Mouse (Mus musculus) lung, embryonic 14.5 days (tissue): ENCODE measurements at regions not wholly inside any gene's neighbourhood (a gene's known extent, or its start where the extent isn't known, plus 50 kb on each side); places are given as distances from the start of the nearest gene placed in this dataset.

Experiments
- ATAC-seq: fragments of 200-750 bp; cut with Nextera tagmentation; 2 replicates; pipeline ENCODE4 v1.8.0; 2017; ENCODE audit warnings: mild to moderate bottlenecking, moderate TSS enrichment, moderate library complexity; ENCODE audit not compliant: insufficient read depth
- DNase-seq: peaks from one replicate; pipeline ENCODE4 v3.0.0-alpha.2; 2015
- H3K27ac ChIP-seq: fragments of 300-500 bp; sonication (generic); 2 replicates; pipeline ENCODE4 v1.5.1; 2014; ENCODE audit warnings: low read depth, mild to moderate bottlenecking, moderate library complexity
- H3K27me3 ChIP-seq: fragments of 300-500 bp; sonication (generic); 2 replicates; pipeline ENCODE4 v1.6.1; 2014; ENCODE audit warnings: low read length, control low read depth; ENCODE audit not compliant: insufficient read depth
- H3K36me3 ChIP-seq: fragments of 300-500 bp; sonication (generic); 2 replicates; pipeline ENCODE4 v1.6.1; 2014; ENCODE audit warnings: control low read depth; ENCODE audit not compliant: insufficient read depth
- H3K4me1 ChIP-seq: fragments of 300-500 bp; sonication (generic); 2 replicates; pipeline ENCODE4 v1.6.1; 2014; ENCODE audit warnings: antibody characterized with exemption, control low read depth; ENCODE audit not compliant: insufficient read depth
- H3K4me2 ChIP-seq: fragments of 300-500 bp; sonication (generic); 2 replicates; pipeline ENCODE4 v1.6.1; 2014; ENCODE audit warnings: mild to moderate bottlenecking
- H3K4me3 ChIP-seq: fragments of 300-500 bp; sonication (generic); 2 replicates; pipeline ENCODE4 v1.5.1; 2014; ENCODE audit warnings: low read depth, low read length
- H3K9ac ChIP-seq: fragments of 300-500 bp; sonication (generic); 2 replicates; pipeline ENCODE4 v1.6.1; 2014
- H3K9me3 ChIP-seq: fragments of 300-500 bp; sonication (generic); 2 replicates; pipeline ENCODE4 v1.6.1; 2016; ENCODE audit warnings: low read depth, low read length, control low read depth
- CTCF ChIP-seq: IDR thresholded peaks from 2 replicates; pipeline ENCODE4 v1.5.1; 2016; ENCODE audit warnings: antibody characterized with exemption, low read depth
- WGBS: fragments of 180-500 bp; shearing (Covaris S2); extraction: QIAGEN DNeasy Blood & Tissue Kit; methylation state at CpG from one replicate; pipeline ENCODE4 v1.1.7; 2014; 5-methylcytosine and 5-hydroxymethylcytosine counted together

DNA sequence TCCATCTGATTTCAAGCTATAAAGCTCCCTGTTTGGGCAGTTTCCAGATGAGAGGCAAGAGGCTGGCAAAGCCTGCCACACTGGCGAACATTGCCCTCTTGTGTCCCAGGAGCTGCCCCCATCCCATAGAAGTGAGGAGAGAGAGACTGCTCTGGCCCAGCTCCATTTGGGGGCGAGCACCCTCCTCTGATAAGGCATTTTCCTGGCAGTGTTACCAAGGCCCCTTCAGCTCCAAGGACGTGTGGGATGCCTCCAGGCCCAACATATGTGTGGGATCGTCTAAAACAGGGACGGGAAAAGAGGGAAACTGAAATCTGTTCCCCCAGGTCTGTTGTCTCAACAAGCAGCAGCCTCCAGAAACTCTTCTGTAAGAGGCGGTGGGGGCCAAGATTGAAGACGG is 88.0 kb upstream of the Csf3r start:
- Histone ChIP-seq H3K36me3 (no peaks in the 10 kb centered on the region), H3K27ac (no peak overlapping the region), H3K9me3 (no peaks in the 10 kb centered on the region), H3K4me2 (no peak overlapping the region), H3K9ac (no peak overlapping the region), H3K4me3 (no peak overlapping the region), H3K27me3 (no peaks in the 10 kb centered on the region), H3K4me1 (no peaks in the 10 kb centered on the region)
- no peak for DNase-seq
- ATAC-seq = no peak
- WGBS = 64% methylated on average over 7 of the region's 7 CpGs
- TF ChIP-seq CTCF = no peak

GRCm38 (mm10) chr4:125938186-125938585 is 86.2 kb upstream of the Csf3r start:
- H3K4me2 ChIP-seq = no peak overlapping the region
- WGBS = 41% methylated on average over 6 of the region's 6 CpGs

DNA sequence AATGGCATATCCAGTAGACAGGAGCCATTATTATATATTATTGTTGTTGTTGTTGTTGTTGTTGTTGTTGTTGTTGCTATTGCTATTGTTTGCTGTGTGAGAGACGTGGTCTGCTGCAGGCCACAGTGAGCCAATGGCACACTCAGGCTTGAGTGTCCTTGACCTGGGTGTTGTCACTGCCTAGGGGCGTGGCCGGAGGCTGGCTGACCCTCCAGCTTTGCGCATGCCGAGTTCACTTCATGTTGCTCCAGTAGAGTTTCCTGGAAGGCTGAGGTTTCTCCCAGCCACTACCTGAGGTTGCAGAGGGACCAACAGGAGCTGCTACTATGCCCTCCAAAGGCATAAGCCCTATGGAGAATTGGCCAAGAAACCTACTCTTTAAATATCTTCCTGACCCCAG is 83.1 kb upstream of the Csf3r start:
- 34% methylated on average over 5 of the region's 5 CpGs for WGBS
- H3K9me3 ChIP-seq = no peaks in the 10 kb centered on the region
- ATAC-seq = no peak
- no peaks in the 10 kb centered on the region for H3K27me3 ChIP-seq
- no peak overlapping the region for H3K27ac ChIP-seq
- H3K36me3 ChIP-seq = no peaks in the 10 kb centered on the region
- no peak overlapping the region for H3K9ac ChIP-seq
- DNase-seq = no peak
- H3K4me2 ChIP-seq = no peak overlapping the region
- no peak overlapping the region for H3K4me3 ChIP-seq
- TF ChIP-seq CTCF = no peak
- no peaks in the 10 kb centered on the region for H3K4me1 ChIP-seq

More at GRCm38 (mm10) chr4:125938186-125938585, 86.2 kb upstream of the Csf3r start:
- no peaks in the 10 kb centered on the region for H3K36me3 ChIP-seq
- H3K4me3 ChIP-seq = no peak overlapping the region
- no peak for TF ChIP-seq CTCF
- H3K27me3 ChIP-seq = no peaks in the 10 kb centered on the region
- no peak overlapping the region for H3K9ac ChIP-seq
- no peak overlapping the region for H3K27ac ChIP-seq
- no peak for DNase-seq
- no peaks in the 10 kb centered on the region for H3K4me1 ChIP-seq
- ATAC-seq = no peak
- H3K9me3 ChIP-seq = no peaks in the 10 kb centered on the region

- no peak overlapping the region for H3K27ac ChIP-seq
- H3K4me2 ChIP-seq = no peak overlapping the region
- DNase-seq = peak; percentile 13
- TF ChIP-seq CTCF = peak; percentile 49
- H3K9me3 ChIP-seq = no peaks in the 10 kb centered on the region
- no peak for ATAC-seq
- no peak overlapping the region for H3K4me3 ChIP-seq
- WGBS = 43% methylated on average over 3 of the region's 3 CpGs
- H3K36me3 ChIP-seq = no peaks in the 10 kb centered on the region
- no peaks in the 10 kb centered on the region for H3K4me1 ChIP-seq
- no peaks in the 10 kb centered on the region for H3K27me3 ChIP-seq
- no peak overlapping the region for H3K9ac ChIP-seq
These were observed 82.4 kb upstream of the Csf3r start for GRCm38 (mm10) chr4:125941916-125942315.

DNA sequence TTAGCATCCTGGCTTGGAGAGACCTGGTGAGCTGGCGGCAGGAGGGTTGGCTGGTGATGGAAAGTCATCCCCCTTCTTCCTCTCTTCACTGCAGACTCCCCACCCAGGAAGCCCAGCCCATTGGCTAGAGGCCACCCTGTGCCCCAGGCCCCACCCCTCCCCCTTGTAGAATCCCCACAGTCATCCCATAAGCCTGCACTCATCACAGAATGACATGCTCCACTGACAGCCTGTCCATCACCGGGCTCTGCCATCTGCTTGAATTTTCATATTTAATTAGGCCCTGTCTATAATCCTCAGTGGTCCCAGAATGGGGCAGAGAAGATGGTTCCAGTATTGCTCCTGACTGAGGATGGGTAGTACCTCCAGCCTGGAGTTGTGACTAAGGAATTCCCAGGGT is 79.3 kb upstream of the Csf3r start:
- no peak overlapping the region for H3K9ac ChIP-seq
- no peak overlapping the region for H3K4me2 ChIP-seq
- H3K36me3 ChIP-seq = no peaks in the 10 kb centered on the region
- DNase-seq (no peak), ATAC-seq (no peak)
- TF ChIP-seq CTCF = no peak
- H3K4me1 ChIP-seq = no peaks in the 10 kb centered on the region
- no peaks in the 10 kb centered on the region for H3K27me3 ChIP-seq
- no peak overlapping the region for H3K4me3 ChIP-seq
- H3K27ac ChIP-seq = no peak overlapping the region
- WGBS = 49% methylated on average over 2 of the region's 2 CpGs
- H3K9me3 ChIP-seq = no peaks in the 10 kb centered on the region

GRCm38 (mm10) chr4:125959426-125959825 is 64.9 kb upstream of the Csf3r start:
- no peak for DNase-seq
- H3K9ac ChIP-seq = no peak overlapping the region
- H3K36me3 ChIP-seq = no peaks in the 10 kb centered on the region
- 35% methylated on average over 9 of the region's 9 CpGs for WGBS
- H3K27me3 ChIP-seq = 0 out of 2 replicates have a peak, but pooled peaks cover 3% of the 10 kb centered on the region
- no peak for TF ChIP-seq CTCF
- H3K4me2 ChIP-seq = no peak overlapping the region
- ATAC-seq = no peak
- H3K4me1 ChIP-seq = no peaks in the 10 kb centered on the region
- no peak overlapping the region for H3K4me3 ChIP-seq
- no peaks in the 10 kb centered on the region for H3K9me3 ChIP-seq
- H3K27ac ChIP-seq = no peak overlapping the region

DNA sequence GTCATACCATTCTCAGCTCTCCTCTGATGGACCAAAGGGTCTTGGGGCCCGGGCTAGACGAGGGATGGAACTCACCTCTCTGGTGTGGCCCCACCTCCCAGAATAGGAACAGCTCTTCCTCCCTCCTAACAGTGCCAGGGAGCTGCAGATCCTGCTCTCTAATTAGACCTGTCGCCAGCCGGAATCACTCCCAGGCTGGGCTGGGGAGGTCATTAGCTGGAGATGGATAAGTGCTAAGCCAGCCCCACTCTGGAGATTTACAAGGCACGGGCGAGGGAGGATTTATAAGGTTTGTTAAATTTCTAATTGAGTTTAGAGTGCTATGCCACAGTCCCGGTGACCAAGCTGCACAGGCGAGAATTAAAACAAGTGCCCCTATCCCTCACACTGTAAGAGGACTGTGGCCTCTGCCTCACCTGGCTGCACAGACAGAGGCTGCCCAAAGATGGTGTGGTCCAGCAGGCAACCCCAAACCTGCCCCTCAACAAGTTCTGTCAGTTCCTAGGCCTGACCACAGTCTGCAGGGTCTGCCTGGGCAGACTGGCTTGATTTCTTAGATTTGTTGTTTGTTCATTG is 63.6 kb upstream of the Csf3r start:
- no peaks in the 10 kb centered on the region for H3K4me1 ChIP-seq
- WGBS = 52% methylated on average over 8 of the region's 8 CpGs
- H3K9me3 ChIP-seq = no peaks in the 10 kb centered on the region
- no peak overlapping the region for H3K9ac ChIP-seq
- H3K27ac ChIP-seq = no peak overlapping the region
- no peak overlapping the region for H3K4me2 ChIP-seq
- H3K36me3 ChIP-seq = no peaks in the 10 kb centered on the region
- no peak for TF ChIP-seq CTCF
- H3K27me3 ChIP-seq = 0 out of 2 replicates have a peak, but pooled peaks cover 3% of the 10 kb centered on the region
- no peak for ATAC-seq
- H3K4me3 ChIP-seq = no peak overlapping the region
- DNase-seq = no peak

- 3% methylated on average over 7 of the region's 7 CpGs for WGBS
- no peak overlapping the region for H3K27ac ChIP-seq
- no peaks in the 10 kb centered on the region for H3K36me3 ChIP-seq
- H3K9me3 ChIP-seq = no peaks in the 10 kb centered on the region
- H3K4me1 ChIP-seq = no peaks in the 10 kb centered on the region
- ATAC-seq (no peak), DNase-seq (peak; percentile 79)
- H3K4me3 ChIP-seq = no peak overlapping the region
- H3K9ac ChIP-seq = no peak overlapping the region
- no peak overlapping the region for H3K4me2 ChIP-seq
- peak; percentile 87 for TF ChIP-seq CTCF
- 0 out of 2 replicates have a peak, but pooled peaks cover 3% of the 10 kb centered on the region for H3K27me3 ChIP-seq
These were observed 61.7 kb upstream of the Csf3r start for GRCm38 (mm10) chr4:125962677-125963076.
